Mouse (Mus musculus): ENCODE measurements at regions not wholly inside any gene's neighbourhood (a gene's known extent, or its start where the extent isn't known, plus 50 kb on each side); places are given as distances from the start of the nearest gene placed in this dataset.

- TF ChIP-seq POLR2A (IDR thresholded peaks at IDR 0.05; ENCODE audit: extremely low read depth, insufficient read depth, low read length) (no peak), CTCF (IDR thresholded peaks at IDR 0.05; ENCODE audit: extremely low read depth, insufficient read depth, low read length) (no peak)
These were observed 134.2 kb upstream of the Wscd1 start for GRCm38 (mm10) chr11:71615526-71615925.
